Mouse (Mus musculus) forebrain, embryonic 16.5 days (tissue): ENCODE results near the gene Zfp637. TPM values are rescaled to one million over a fixed set of nuclear protein-coding genes. Genes with fewer than 3 reads are reported as not detected.

Experiments used
- ATAC-seq: fragments of 200-750 bp; cut with Nextera tagmentation; 2 replicates; pipeline ENCODE4 v1.8.0; 2017; ENCODE audit warnings: mild to moderate bottlenecking, moderate library complexity
- H3K27ac ChIP-seq: fragments of 300-500 bp; sonication (generic); 2 replicates; pipeline ENCODE4 v1.5.1; 2014; ENCODE audit warnings: low read length, control low read depth
- H3K27me3 ChIP-seq: fragments of 300-500 bp; sonication (generic); replicated peaks from 2 replicates; pipeline ENCODE4 v1.6.1; 2014; ENCODE audit warnings: low read length; ENCODE audit not compliant: control insufficient read depth, insufficient read depth
- H3K36me3 ChIP-seq: fragments of 300-500 bp; sonication (generic); 2 replicates; pipeline ENCODE4 v1.6.1; 2014; ENCODE audit not compliant: control insufficient read depth, insufficient read depth
- H3K4me1 ChIP-seq: fragments of 300-500 bp; sonication (generic); replicated peaks from 2 replicates; pipeline ENCODE4 v1.6.1; 2014; ENCODE audit warnings: low read length; ENCODE audit not compliant: control insufficient read depth, insufficient read depth
- H3K4me2 ChIP-seq: fragments of 300-500 bp; sonication (generic); 2 replicates; pipeline ENCODE4 v1.6.1; 2014; ENCODE audit warnings: mild to moderate bottlenecking, low read length, control low read depth
- H3K4me3 ChIP-seq: fragments of 300-500 bp; sonication (generic); replicated peaks from 2 replicates; pipeline ENCODE4 v1.5.1; 2014; ENCODE audit warnings: mild to moderate bottlenecking, low read length, control low read depth
- H3K9ac ChIP-seq: fragments of 300-500 bp; sonication (generic); replicated peaks from 2 replicates; pipeline ENCODE4 v1.6.1; 2014; ENCODE audit warnings: low read depth, low read length, control low read depth
- H3K9me3 ChIP-seq: fragments of 300-500 bp; sonication (generic); 2 replicates; pipeline ENCODE4 v1.6.1; 2016; ENCODE audit warnings: low read length; ENCODE audit not compliant: control insufficient read depth
- WGBS: fragments of 180-500 bp; shearing (Covaris S2); extraction: QIAGEN DNeasy Blood & Tissue Kit; methylation state at CpG from one replicate; pipeline ENCODE4 v1.1.7; 2014; 5-methylcytosine and 5-hydroxymethylcytosine counted together
- polyA plus RNA-seq: library from polyadenylated mRNA; unstranded; fragments of >200 nt; fragmentation: Nextera tagmentation; extraction: Ambion mirVana; gene quantifications from 2 replicates; pipeline ENCODE4 v1.2.1, GENCODE M21; 2015

Zfp637 gene
- polyA plus RNA-seq, 1 experiment from 2014 or later: 208 TPM

- Histone ChIP-seq H3K4me1 (no peaks in the 10 kb centered on the region), H3K9ac (no peak overlapping the region), H3K9me3 (no peaks in the 10 kb centered on the region), H3K36me3 (no peaks in the 10 kb centered on the region), H3K27me3 (no peaks in the 10 kb centered on the region), H3K4me3 (no peak overlapping the region), H3K4me2 (no peak overlapping the region), H3K27ac (no peak overlapping the region)
- whole genome bisulfite sequencing: 59% methylated on average over 3 of the region's 3 CpGs
- ATAC-seq: no peak
Observed at GRCm38 (mm10) chr6:117892386-117892785, 51.4 kb downstream of the Zfp637 start.

GRCm38 (mm10) chr6:117893435-117893834 is 52.5 kb downstream of the Zfp637 start:
- Histone ChIP-seq H3K4me2 (no peak overlapping the region), H3K27ac (no peak overlapping the region), H3K4me1 (no peaks in the 10 kb centered on the region), H3K9me3 (no peaks in the 10 kb centered on the region), H3K4me3 (no peak overlapping the region), H3K9ac (no peak overlapping the region), H3K27me3 (no peaks in the 10 kb centered on the region), H3K36me3 (no peaks in the 10 kb centered on the region)
- 87% methylated on average over 2 of the region's 2 CpGs for WGBS
- ATAC-seq: no peak

Other genes starting within 250 kb of the Zfp637 start
- 18.0 and 18.5 TPM in 2 replicates for gene Zfp239, start 20.9 kb downstream of the Zfp637 start, polyA plus RNA-seq
- gene Hnrnpf, start 59.1 kb downstream of the Zfp637 start, polyA plus RNA-seq: 366 and 411 TPM in 2 replicates
- gene Fxyd4, start 96.5 kb downstream of the Zfp637 start, polyA plus RNA-seq: 1.5 and 3.5 TPM in 2 replicates
- 4.0 and 7.0 TPM in 2 replicates for gene Rasgef1a, start 170.3 kb downstream of the Zfp637 start, polyA plus RNA-seq